Mouse (Mus musculus) embryonic facial prominence, embryonic 10.5 days (tissue): Measurements from ENCODE around the gene Htr1f. TPM values are rescaled to one million over a fixed set of nuclear protein-coding genes. Genes with fewer than 3 reads are reported as not detected.

Source experiments
- DNase-seq: peaks from one replicate; pipeline ENCODE4 v3.0.0-alpha.2; 2017; ENCODE audit warnings: low spot score
- H3K27ac ChIP-seq: fragments of 300-500 bp; sonication (generic); replicated peaks from 2 replicates; pipeline ENCODE4 v1.5.1; 2016; ENCODE audit warnings: mild to moderate bottlenecking
- H3K27me3 ChIP-seq: fragments of 300-500 bp; sonication (generic); replicated peaks from 2 replicates; pipeline ENCODE4 v1.6.1; 2016; ENCODE audit warnings: low read depth, mild to moderate bottlenecking; ENCODE audit not compliant: poor library complexity, severe bottlenecking
- H3K36me3 ChIP-seq: fragments of 300-500 bp; sonication (generic); replicated peaks from 2 replicates; pipeline ENCODE4 v1.6.1; 2016; ENCODE audit warnings: mild to moderate bottlenecking, moderate library complexity
- H3K4me1 ChIP-seq: fragments of 300-500 bp; sonication (generic); 2 replicates; pipeline ENCODE4 v1.6.1; 2016
- H3K4me3 ChIP-seq: fragments of 300-500 bp; sonication (generic); 2 replicates; pipeline ENCODE4 v1.5.1; 2016; ENCODE audit warnings: mild to moderate bottlenecking, moderate library complexity
- H3K9me3 ChIP-seq: fragments of 300-500 bp; sonication (generic); 2 replicates; pipeline ENCODE4 v1.6.1; 2016; ENCODE audit warnings: mild to moderate bottlenecking
- WGBS: fragments of 180-500 bp; shearing (Covaris S2); methylation state at CpG from one replicate; pipeline ENCODE4 v1.1.7; 2016; 5-methylcytosine and 5-hydroxymethylcytosine counted together
- microRNA-seq: library from miRNA; unstranded; fragments of <30 nt; microRNA quantifications from one replicate; pipeline ENCODE4, GENCODE M21; 2017
- polyA plus RNA-seq: library from polyadenylated mRNA; unstranded; fragments of >200 nt; fragmentation: Nextera tagmentation; extraction: Ambion mirVana; gene quantifications from 2 replicates; pipeline ENCODE4 v1.2.1, GENCODE M21; 2016

Htr1f gene
- polyA plus RNA-seq, 1 experiment from 2014 or later: 0.05 TPM

DNA sequence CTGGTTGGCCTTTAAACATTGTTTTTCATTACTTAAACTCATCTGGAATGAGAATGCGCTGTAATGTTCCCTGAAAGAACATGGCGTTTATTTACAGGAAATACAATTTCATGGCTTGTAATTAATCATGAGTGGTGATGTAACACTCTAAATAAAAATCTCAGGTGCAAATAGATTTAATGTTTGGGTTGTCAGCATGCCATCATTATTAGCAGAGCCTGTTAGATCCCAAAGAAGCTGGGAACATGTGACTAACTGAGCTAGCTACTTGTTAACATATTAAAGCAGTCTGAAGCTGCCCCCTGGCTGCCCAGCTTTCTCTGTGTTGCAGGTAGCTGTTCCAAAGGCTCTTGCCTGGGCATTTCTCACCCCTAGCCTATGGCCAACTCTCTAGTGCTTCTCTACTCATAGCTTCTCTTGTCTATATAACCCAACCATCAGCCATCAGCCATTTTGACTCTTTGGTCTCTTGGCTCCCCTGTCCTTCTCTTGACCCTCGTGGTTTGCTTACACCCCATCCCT lies 227.0 kb downstream of the Htr1f start:
- Histone ChIP-seq H3K27me3 (no peaks in the 10 kb centered on the region), H3K36me3 (no peaks in the 10 kb centered on the region), H3K4me3 (no peak overlapping the region), H3K27ac (no peak overlapping the region), H3K9me3 (no peaks in the 10 kb centered on the region), H3K4me1 (0 out of 2 replicates have a peak, but pooled peaks cover 3% of the 10 kb centered on the region)
- no peak for DNase-seq
- WGBS: 87% methylated on average over 3 of the region's 3 CpGs

DNA sequence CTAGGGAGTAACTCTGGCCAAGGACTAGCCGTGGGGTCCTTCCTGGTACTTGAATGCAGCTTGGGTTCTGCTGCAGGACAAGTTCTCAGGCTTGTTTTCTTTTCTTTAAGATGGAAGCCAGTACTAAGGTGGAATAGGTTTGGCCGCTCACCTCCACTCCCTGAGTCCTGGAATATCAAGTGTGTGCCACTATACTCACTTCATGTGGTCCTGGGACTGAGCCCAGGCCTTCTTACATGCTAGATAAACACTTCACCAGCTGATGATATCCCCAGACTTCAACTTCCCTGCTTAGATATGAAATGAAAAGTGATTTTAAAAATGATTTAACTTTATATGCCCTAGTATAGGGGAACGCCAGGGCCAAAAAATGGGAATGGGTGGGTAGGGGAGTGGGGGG lies 228.3 kb downstream of the Htr1f start:
- 94% methylated on average over 3 of the region's 3 CpGs for WGBS
- no peak for DNase-seq
- no peaks in the 10 kb centered on the region for H3K9me3 ChIP-seq
- H3K27ac ChIP-seq: no peak overlapping the region
- H3K36me3 ChIP-seq: no peaks in the 10 kb centered on the region
- 0 out of 2 replicates have a peak, but pooled peaks cover 3% of the 10 kb centered on the region for H3K4me1 ChIP-seq
- no peak overlapping the region for H3K4me3 ChIP-seq
- no peaks in the 10 kb centered on the region for H3K27me3 ChIP-seq

- H3K27me3 ChIP-seq: no peaks in the 10 kb centered on the region
- no peaks in the 10 kb centered on the region for H3K9me3 ChIP-seq
- H3K27ac ChIP-seq: no peak overlapping the region
- H3K4me1 ChIP-seq: 0 out of 2 replicates have a peak, but pooled peaks cover 3% of the 10 kb centered on the region
- H3K36me3 ChIP-seq: no peaks in the 10 kb centered on the region
- 78% methylated on average over 4 of the region's 4 CpGs for WGBS
- no peak overlapping the region for H3K4me3 ChIP-seq
- no peak for DNase-seq
These were observed 228.9 kb downstream of the Htr1f start for GRCm38 (mm10) chr16:64876631-64877265.

GRCm38 (mm10) chr16:64875822-64876221 lies 229.8 kb downstream of the Htr1f start:
- WGBS: 85% methylated on average over 1 of the region's 1 CpGs
- H3K27me3 ChIP-seq: no peaks in the 10 kb centered on the region
- no peaks in the 10 kb centered on the region for H3K9me3 ChIP-seq
- no peak for DNase-seq
- H3K27ac ChIP-seq: no peak overlapping the region
- no peak overlapping the region for H3K4me3 ChIP-seq
- 0 out of 2 replicates have a peak, but pooled peaks cover 3% of the 10 kb centered on the region for H3K4me1 ChIP-seq
- H3K36me3 ChIP-seq: no peaks in the 10 kb centered on the region

- WGBS: 94% methylated on average over 10 of the region's 10 CpGs
These were observed 230.3 kb downstream of the Htr1f start for GRCm38 (mm10) chr16:64875384-64875783.

More at GRCm38 (mm10) chr16:64875384-64875783, 230.3 kb downstream of the Htr1f start:
- no peak overlapping the region for H3K27ac ChIP-seq
- H3K36me3 ChIP-seq: no peaks in the 10 kb centered on the region
- H3K4me1 ChIP-seq: 0 out of 2 replicates have a peak, but pooled peaks cover 3% of the 10 kb centered on the region
- DNase-seq: no peak
- H3K27me3 ChIP-seq: no peaks in the 10 kb centered on the region
- no peaks in the 10 kb centered on the region for H3K9me3 ChIP-seq
- H3K4me3 ChIP-seq: no peak overlapping the region

Small RNA genes lying within 50 kb of the gene (microRNA-seq; reads per million reads assigned to microRNA genes)
- not detected for gene Gm23374
